Mouse (Mus musculus) ES-Bruce4 (cell line): ENCODE results near the gene Ifne.

Experiments
- CTCF ChIP-seq: IDR thresholded peaks from one replicate; pipeline ENCODE4 v1.8.1; 2011; ENCODE audit warnings: low read depth, low read length
- EP300 ChIP-seq: IDR thresholded peaks from 2 replicates; pipeline ENCODE4 v1.6.1; 2011; ENCODE audit warnings: low read depth, low read length; ENCODE audit not compliant: insufficient read depth
- POLR2A ChIP-seq: IDR thresholded peaks from one replicate; pipeline ENCODE4 v1.8.1; 2011; ENCODE audit warnings: low read length; ENCODE audit not compliant: insufficient read depth

DNA sequence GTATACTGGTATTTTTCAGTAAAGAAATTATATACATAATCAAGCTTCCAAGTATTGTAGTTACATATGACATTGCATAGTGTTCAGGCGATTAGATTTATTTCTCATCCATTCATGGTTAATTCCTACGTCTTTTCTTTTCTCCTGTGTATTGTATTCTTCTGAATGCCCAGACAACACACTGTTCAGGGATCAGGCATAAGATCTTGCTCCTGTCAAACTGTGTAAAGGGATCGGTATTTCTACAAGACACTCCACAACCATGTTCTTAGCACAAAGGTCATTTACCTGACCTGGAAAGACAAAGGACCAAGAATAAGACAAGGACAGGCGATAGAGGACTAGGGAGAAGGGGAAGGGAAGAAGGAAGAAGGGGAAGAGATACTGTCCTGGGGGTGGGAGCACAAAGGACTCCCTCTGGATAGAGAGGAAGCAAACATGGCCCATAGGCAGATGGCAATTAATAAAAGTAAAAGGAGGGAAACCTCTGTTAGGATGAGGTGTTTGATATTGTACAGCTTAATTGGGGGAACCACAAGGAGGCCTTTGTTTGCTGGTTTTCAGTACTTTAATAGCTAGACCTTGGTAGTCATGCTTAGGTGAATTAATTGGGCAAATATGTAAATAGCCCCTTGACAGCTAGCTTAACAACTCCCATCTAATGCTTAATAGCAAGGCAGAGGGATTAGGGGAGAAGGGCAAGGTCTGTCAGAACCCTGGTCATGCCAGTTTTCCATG, 28.8 kb downstream of the Ifne start:
- TF ChIP-seq CTCF, result no peak
- TF ChIP-seq EP300, result no peak
- TF ChIP-seq POLR2A, result no peak
